Mouse (Mus musculus): ENCODE measurements at regions not wholly inside any gene's neighbourhood (a gene's known extent, or its start where the extent isn't known, plus 50 kb on each side); places are given as distances from the start of the nearest gene placed in this dataset.

DNA sequence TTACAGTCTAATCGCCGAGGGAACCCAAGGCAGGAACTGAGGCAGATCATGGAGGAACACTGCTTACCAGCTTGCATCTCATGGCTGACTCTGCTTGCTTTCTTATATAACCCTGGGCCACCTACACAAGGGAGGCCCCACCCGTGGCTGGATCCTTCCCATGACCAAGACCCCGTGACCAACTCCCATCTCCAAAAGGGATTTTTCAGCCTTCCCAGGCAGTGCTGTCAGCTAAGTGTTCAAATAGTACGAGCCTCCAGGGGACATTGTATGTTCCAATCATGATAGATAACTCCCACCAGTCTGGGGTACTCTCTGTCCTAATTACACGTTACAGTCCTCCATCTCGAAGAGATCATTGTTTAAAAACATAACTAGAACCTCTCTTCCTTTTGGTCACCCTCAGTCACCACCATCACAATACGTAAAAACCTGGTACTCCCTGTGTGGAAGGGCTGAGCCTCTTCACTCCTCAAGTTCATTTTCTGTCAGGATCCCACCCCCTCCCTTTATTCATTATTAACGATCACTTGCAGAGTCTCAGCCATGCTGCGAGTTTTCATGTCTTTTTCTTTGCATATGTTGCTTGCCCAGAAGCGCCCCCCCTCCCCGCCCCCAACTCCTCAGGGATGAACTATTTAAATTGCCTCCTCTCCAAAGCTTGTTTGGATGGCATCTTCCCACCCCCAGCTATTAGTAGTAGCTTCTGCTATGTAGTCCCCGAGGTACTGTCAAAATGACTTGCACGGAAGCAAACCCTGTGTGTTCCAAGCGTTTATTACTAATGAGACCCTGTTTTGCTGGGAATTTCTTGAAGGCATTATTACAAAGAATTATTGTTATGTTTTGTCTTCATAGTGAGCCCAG, 406.2 kb upstream of the Mmadhc start:
- no peak for DNase-seq (ENCODE audit: low read depth, low spot score)

GRCm38 (mm10) chr2:50698841-50699240, 402.2 kb upstream of the Mmadhc start:
- no peak for DNase-seq (ENCODE audit: low read depth, low spot score)

GRCm38 (mm10) chr2:50696575-50696974, 400.0 kb upstream of the Mmadhc start:
- no peak for DNase-seq (ENCODE audit: low read depth, low spot score)

DNA sequence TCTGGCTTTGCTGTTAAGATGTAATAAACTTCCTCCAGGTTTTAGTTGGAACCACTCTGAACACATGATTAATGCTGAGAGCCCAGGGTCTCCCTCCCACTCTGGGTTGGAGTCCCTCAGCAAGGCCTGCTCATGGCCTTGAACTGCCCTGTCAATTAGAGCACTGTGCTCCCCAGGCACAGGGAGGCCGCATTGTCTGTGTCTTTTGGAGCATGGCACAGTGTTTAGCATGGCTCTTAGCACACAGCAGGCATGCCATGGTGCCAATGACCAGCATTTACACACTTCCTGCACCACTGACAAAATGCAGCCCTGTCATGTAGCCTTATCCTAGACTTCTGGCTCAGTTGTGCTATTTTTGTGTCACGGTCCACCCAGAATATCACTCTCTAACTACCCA, 398.2 kb upstream of the Mmadhc start:
- DNase-seq (ENCODE audit: low read depth, low spot score): no peak

DNA sequence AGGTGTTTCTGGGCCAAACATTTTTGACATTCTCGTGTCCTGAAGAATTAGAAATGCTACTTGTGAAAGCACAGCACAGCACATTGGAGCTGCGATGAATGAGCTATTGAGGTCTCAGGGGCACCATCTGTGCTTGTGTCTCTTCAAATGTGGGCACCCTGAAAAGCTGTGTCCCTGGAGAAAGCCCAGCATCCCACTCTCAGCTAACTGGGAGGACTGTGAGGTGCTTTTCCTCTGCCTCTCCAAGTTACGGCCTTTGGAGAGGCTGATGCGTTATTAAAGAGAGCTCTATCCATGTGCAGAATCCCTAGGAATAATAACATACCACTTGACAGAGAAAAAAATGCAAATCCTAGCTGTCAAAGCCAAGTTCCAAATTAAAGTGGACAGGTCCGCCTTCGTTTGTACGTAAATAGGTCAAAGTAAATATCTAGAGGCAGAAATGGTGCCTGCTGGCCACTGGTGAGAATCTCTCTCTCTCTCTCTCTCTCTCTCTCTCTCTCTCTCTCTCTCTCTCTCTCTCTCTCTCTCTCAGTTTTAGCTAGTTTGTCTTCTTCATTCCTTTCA, 397.3 kb upstream of the Mmadhc start:
- DNase-seq (ENCODE audit: low read depth, low spot score): no peak

GRCm38 (mm10) chr2:50690120-50691103, 393.8 kb upstream of the Mmadhc start:
- no peak for DNase-seq (ENCODE audit: low read depth, low spot score)

DNA sequence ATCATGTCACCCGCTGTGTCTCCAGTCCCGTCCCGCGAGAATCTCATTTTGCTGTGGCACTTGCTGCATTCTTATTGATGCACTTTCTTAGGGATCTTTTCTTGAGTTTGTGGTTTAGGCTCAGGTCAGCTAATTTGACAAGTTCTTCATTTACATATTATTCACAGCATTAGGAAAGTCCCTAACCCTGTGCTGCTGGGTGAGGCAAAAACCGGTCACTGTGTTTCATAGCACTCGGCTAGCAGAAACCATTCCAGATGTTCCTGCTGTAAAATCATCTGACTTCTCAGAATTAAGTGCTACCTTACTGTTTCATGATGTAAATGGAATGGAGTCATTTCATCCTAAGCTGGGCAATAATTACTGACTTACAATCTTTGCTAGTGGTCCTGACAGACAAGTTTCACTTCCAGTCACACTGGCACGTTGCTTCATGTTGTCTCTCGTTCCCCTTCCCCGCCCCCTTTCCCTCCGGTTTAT, 391.1 kb upstream of the Mmadhc start:
- DNase-seq (ENCODE audit: low read depth, low spot score): no peak

- DNase-seq (ENCODE audit: low read depth, low spot score): peak; percentile 66
Measured at GRCm38 (mm10) chr2:50687222-50687621, 390.6 kb upstream of the Mmadhc start.

DNA sequence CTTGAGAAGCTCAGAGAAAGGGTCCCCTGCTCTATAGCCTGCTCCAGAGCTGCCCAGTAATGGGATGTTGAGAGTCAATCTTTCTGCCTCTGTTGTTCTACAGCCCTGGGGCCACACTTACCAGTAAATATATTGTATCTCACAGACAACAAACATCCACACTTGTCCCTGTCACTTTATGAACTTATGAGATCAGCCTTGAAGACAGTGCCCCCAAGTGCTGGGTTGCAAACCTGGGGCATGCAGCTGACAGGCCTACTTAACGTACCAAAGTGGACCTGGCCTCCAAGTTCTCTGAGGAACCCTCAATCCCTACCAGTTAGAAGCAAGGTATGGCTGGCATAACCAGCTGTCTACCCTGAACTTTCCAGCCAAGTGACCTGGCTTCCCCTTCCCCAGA, 380.9 kb upstream of the Mmadhc start:
- no peak for DNase-seq (ENCODE audit: low read depth, low spot score)

DNA sequence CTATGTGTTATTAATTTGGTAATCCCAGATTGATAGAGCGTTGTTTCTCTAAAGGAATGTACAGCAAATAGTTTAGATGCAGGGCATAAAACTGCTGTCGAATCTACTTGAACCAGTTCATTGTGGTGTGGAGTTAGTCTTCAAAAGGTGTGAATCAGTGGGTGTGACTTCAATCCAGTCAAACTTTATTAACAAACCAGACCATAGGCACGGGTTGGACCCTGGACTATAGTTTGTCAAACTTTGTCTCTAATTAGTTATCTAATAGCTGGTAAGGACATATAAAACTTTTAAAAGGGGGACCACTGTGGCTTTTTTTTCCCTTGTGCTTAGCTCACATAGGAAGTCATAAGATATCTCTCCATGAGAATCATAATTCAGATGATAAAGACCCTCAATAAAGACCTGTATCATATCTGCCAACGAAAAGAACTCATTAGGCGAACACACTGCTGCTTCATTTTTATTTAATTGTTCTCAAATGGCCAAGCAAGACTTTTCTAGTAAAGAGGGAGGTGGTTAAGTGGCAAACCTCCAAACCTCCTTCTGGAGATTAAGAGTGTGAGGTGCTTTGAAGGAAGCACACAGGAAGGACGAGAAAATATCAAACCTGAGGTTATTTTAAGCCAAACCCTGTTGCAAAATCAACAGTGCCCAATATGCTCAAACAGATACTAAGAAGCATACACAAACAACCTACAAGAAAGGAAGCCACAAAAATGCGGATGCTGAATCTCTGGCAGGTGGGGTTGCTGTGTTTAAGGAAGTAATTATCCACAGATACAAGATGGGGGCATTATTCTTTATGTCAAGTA, 379.3 kb upstream of the Mmadhc start:
- DNase-seq (ENCODE audit: low read depth, low spot score): no peak

GRCm38 (mm10) chr2:50674856-50675175, 378.2 kb upstream of the Mmadhc start:
- no peak for DNase-seq (ENCODE audit: low read depth, low spot score)

GRCm38 (mm10) chr2:50674151-50674855, 377.7 kb upstream of the Mmadhc start:
- no peak for DNase-seq (ENCODE audit: low read depth, low spot score)

GRCm38 (mm10) chr2:50669297-50669696, 372.7 kb upstream of the Mmadhc start:
- no peak for DNase-seq (ENCODE audit: low read depth, low spot score)

GRCm38 (mm10) chr2:50668789-50669188, 372.2 kb upstream of the Mmadhc start:
- DNase-seq (ENCODE audit: low read depth, low spot score): no peak

DNA sequence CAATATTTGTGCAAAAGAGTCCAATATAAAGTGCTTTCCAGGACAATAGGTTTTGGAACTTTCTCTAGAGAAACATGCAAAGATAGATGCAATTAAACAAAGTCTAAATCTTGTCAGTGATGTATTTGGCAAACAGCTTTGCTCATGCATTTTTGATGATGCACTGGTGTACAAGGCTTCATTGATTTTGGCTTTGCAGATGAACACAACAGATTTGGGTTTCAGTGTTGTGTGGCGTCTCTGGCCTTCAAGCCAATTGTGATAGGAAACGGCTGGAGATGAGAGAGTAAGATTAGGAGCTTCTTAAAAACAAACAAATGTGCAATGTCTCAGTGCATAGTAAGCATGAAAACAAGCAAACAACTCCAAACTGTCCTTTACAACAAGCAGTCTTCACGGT, 370.6 kb upstream of the Mmadhc start:
- DNase-seq (ENCODE audit: low read depth, low spot score): no peak

- DNase-seq (ENCODE audit: low read depth, low spot score): no peak
Measured at GRCm38 (mm10) chr2:50662504-50662903, 365.9 kb upstream of the Mmadhc start.

GRCm38 (mm10) chr2:50660000-50660399, 363.4 kb upstream of the Mmadhc start:
- no peak for DNase-seq (ENCODE audit: low read depth, low spot score)

GRCm38 (mm10) chr2:50657826-50658225, 361.2 kb upstream of the Mmadhc start:
- no peak for DNase-seq (ENCODE audit: low read depth, low spot score)

GRCm38 (mm10) chr2:50656351-50656750, 359.8 kb upstream of the Mmadhc start:
- DNase-seq (ENCODE audit: low read depth, low spot score): no peak

DNA sequence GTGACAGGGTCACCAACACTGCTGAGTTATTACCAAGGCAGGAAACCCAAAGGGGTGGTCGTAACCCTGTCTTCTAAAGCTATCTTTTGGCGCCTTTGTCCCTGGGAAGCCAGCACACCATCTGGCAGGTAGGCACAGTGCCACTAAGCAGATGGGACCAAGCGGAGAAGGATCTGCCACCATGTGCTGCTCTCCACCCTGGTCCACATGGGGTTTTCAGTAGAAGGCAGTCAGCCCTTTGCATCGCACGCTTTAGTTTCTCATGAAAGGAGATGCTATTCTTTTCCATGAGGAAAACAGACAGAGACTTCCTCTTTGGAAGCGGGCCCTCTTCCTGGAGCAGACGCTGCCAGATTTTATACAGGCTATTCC, 358.3 kb upstream of the Mmadhc start:
- no peak for DNase-seq (ENCODE audit: low read depth, low spot score)

Data from forelimb bud, embryonic 11.5 days (tissue).